Mouse (Mus musculus) spleen, postnatal 4 days (tissue): ENCODE results near the gene Gnb2.

Experiments
- DNase-seq, 2 experiments: peaks; one replicate each; pipeline ENCODE4 v3.0.0; 2022; ENCODE audit warnings: low spot score in 2 of 2

Gene Gnb2

DNA sequence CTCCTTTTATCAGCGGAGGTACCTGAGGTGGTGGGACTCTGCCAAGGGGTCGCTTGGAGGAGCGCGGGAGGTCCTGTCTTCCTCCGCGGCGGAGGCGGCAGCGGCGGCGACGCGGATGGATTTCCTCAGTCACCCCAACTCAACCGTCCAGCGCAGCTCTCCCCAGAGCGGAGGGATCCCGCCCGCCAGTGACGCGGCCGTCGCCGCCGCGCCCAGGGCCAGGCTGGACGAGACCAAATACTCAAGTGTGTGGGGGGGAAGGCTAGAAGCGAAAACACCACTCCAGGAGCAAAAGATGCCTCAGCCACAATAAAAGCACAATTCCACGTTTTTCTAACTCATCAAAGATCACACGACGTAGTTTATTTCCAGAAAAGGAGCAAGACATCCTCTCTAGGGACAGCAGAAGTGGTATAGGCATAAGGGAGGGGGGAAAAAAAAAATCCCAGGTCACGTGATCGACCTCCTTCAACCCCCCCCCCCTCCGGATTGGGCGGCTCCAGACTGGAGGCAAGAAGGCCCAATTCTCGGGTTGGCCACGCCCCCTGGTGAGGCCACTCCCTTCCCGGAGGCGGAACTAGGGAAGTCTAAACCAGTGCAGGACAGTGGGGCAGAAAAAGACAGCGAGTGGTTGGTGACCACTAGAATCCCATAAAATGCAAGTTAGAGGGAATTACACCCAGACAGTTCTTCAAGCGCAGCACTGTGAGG lies at the start of gene Gnb2, which contains the start of gene Epo:
Gene Gnb2 (minus strand): TSS at position 394 of the 711 bp plus-strand sequence.
Gene Epo (minus strand): TSS at position 126 of the 711 bp plus-strand sequence.
- peak; percentile 99 for DNase-seq

DNA sequence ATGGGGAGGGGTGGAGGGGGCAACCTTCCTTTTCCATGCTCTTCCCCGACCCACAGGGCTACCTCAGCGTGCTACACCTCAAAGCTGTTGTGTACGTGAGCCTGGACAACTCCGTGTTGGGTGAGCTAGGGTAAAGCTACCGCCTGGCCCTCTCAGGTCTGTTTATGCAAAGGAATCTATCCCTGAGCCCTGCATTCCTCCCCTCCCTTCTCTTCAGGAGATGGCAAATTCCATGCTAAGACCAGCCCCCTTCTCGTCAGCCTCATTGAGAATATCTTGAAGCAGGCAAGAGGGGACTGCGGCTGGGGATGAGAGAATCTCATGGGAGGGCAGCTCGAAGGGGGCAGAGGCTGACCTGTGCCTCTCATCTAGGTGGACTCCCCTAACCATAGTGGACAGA lies 49.4 kb upstream of the Gnb2 start:
- DNase-seq: no peak

GRCm38 (mm10) chr5:137580246-137580645 lies 46.9 kb upstream of the Gnb2 start:
- no peak for DNase-seq

- DNase-seq: no peak
Measured at GRCm38 (mm10) chr5:137574470-137574901, 41.2 kb upstream of the Gnb2 start.

DNA sequence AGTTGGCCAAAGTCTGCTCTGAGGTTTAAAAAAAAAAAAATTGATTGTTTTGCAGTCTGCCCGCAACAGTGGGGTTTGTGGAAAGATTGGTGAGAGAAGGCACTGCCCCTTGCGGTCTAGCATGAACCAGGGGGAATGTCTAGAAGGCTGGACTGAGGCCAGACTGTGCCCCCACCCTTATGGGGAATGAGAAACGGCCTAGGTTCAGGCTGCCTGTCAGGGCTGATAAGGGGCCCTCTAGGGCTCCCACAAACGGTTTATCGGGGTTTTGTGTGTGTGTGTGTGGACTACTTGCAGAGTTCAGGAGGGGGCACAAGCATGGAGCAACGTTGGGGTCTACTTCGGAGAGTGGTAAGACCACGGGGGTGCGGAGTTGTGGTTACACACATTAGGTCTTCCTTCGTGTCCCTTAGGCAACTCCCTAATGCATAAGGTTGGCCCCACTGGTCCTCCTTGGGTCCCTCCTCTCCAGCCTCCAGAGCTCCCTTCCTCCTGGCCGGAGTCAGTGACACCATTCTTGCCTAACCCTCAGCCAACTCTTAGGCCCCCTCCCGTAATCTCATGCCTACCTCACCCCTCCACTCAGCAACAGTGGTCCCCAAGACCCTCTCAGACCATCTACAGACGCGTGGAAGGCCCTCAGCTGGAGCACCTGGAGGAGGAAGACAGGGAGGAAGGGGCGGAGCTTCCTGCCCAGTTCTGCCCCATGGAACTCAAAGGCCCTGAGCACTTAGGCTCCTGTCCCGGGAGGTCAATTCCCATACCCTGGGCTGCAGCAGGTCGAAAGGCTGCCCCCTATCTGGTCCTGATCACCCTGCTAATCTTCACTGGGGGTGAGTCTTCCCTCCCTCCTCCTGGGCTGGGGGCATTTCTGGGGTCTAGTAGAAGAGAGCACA lies 37.6 kb upstream of the Gnb2 start:
- peak; percentile 77 to 79 for DNase-seq

GRCm38 (mm10) chr5:137570181-137570580 lies 36.9 kb upstream of the Gnb2 start:
- no peak for DNase-seq

GRCm38 (mm10) chr5:137569665-137570064 lies 36.4 kb upstream of the Gnb2 start, which contains the start of gene Tfr2:
Tfr2 (plus strand) TSS chr5:137569840.
- peak; percentile 87 to 90 for DNase-seq

DNA sequence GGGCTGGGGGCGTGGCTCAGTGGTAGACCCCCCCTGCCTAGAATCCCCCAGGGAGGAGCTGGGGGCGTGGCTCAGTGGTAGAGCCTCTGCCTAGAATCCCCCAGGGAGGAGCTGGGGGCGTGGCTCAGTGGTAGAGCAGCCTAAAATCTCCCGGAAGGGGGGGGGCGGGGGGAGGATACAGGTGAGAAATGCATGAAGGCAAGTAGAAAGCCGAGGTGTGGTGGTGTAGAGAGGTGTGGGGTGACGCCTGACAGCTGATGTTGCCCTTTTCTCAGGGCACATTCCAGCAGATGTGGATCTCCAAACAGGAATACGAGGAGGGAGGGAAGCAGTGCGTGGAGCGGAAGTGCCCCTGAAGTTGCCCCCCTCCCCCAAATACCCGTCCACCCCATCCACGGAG lies 35.7 kb upstream of the Gnb2 start:
- DNase-seq: peak in 1 of 2 experiments; percentile 54

DNA sequence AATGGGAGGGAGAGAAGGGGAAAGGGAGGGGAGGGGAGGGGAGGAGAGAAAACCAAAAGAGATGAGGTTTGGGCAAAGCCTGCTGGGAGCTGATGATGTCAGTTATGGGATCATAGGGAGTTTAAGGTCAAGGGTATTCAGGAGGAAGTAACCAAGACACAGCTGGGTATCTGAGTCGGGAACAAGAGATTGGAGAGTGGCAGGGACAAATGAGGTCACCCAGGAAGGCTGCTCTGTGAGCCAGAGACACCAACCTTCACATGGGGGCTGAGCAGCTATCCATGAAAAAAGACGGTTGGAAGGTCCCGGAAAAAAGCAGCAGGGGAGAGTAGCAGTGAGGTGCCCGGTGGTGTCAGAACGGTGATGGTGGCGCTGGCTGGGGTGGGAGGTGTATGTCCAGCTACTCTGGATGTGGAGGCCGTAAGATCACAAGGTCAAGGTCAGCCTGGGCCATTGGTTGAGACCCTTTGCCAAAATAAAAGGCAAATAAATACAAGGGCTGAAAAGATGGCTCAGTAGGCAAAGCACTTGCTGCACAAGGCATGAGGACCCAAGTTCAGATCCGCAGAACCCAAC lies 35.0 kb upstream of the Gnb2 start:
- DNase-seq: no peak

- peak in 1 of 2 experiments; percentile 52 for DNase-seq
Measured at GRCm38 (mm10) chr5:137566416-137566815, 33.1 kb upstream of the Gnb2 start.

DNA sequence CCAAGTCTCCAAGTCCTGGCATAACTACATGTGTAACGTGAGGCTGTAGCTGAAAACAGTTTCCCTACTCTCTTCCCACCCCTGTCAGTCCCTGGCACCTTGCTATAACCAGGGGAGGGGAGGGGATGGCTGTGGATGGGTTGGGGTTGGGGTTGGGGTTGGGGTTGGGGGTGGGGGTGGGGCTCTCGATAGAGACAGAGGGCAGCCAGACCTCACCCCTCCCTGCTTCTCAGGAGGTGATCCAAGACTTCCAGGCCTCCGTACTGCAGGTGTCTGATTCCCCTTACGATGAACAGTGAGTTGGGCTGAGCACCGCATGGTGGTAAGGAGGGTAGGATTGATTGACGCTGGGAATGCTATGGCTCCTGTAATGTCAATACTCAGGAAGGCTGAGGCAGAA lies 32.4 kb upstream of the Gnb2 start:
- DNase-seq: no peak

- no peak for DNase-seq
Measured at GRCm38 (mm10) chr5:137562965-137563364, 29.7 kb upstream of the Gnb2 start.

DNA sequence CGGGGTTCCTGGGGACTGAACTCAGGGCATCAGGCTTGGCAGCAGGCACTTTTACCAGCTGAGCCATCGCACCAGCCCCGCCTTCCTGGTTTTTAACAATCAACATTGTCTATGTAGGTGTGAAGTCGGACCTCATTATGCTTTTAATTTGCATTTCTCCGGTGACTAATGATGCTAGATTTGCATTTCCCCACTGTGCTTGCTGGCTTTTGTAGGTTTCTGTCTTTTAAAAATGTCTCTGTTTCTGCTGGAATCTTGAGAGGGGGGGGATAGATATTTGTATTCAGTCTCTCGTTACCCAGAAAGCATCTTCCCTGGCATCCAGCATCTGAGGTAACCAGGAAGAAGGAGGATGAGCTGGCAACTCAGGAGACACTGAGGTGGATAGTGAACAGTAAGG lies 28.2 kb upstream of the Gnb2 start:
- DNase-seq: no peak

DNA sequence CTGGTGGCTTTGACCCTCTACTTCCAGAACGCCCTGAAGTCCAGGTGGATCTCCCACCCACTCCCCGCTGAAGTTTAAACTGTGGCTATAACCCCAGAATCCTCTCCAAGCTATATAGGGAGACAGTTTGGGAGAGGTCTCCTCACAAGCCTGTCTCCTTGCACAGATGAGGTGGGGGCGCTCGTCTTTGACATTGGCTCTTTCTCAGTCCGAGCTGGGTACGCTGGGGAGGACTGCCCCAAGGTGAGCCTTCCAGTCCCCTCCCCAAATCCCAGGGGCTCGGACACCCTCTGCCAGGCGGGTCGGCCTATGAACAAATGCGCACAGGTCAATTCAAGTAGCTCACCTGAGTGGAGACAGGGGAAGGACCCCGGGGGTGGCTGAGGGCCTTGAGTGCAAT lies 20.6 kb upstream of the Gnb2 start:
- DNase-seq: no peak

DNA sequence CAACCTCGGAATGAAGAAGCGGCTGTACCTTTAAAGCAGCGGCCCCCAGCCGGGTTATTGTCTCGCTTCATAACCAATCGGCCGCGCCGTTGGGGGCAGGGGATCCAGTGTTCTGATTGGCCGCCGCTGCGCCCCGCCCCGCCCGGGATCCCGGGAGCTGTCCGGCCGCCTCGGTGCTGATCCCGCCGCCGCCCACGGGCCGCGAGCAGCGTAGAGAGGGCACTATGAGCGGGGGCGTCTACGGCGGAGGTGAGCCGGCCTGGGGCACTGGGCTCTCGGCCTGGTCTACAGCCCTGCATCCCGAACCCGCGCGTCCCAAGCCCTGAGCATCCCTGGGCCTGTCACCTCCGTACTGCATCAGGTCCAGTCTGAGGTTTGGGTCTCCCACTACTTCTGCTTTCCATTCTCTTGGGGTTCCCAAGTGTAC lies 20.1 kb upstream of the Gnb2 start, which contains the start of gene Actl6b:
Gene Actl6b (plus strand): TSS at position 107 of the 427 bp plus-strand sequence.
- peak; percentile 62 to 88 for DNase-seq

DNA sequence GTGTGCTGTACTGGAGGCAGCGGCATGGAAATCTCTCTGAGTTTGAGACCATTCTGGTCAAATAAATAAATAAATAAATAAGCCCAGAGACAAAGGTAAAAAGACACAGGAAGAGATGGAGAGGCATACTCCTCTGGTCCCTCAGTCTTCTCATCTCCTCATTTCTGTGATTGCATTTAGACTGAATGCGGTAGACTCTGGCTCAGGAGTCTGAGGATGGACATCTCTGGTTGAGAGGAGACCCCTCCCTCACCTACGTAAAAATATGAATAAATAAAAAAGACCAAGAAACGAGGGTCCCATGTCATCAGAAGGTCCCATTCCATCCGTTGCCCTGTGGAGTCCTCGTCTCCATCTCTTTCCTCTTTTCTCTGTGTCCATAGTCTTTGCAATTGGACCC lies 19.7 kb upstream of the Gnb2 start:
- no peak for DNase-seq

GRCm38 (mm10) chr5:137551119-137551518 lies 17.8 kb upstream of the Gnb2 start:
- DNase-seq: no peak

GRCm38 (mm10) chr5:137549840-137550239 lies 16.5 kb upstream of the Gnb2 start:
- DNase-seq: no peak

DNA sequence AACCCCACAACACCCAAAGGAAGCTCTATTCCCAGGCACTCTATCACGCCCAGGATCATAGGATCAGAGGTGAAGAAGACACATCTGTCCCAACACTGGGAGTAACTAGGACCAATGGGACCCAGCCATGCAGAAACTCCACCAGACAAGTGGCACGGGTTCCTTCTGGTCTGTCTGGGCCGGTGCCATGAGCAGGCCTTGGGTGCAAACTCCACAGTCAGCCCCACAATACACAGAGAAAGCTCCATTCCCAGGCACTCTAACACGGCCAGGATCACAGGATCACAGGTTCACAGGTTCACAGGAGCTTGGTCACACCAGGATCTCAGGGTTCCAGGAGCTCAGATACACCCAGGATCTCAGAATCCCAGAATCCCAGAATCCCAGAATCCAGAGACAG lies 12.3 kb upstream of the Gnb2 start:
- no peak for DNase-seq

DNA sequence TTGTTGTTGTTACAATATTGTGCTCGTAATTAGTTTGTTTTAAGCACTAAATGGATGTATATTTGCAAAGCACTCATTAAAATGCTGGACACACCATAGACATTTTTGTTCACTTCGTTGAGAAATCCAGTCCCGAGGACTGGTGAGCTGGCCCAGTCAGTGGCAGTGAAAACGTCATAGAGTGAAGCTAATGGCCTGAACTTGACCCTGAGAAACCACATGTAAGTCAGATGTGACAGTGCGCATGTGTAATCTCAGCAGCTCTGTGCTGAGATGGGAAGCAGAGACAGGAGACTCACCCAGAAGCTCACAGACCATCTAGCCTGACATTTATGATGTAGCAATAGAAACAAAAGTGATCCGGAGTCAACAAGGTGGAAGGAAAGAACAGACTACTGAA lies 11.6 kb upstream of the Gnb2 start:
- no peak for DNase-seq

DNA sequence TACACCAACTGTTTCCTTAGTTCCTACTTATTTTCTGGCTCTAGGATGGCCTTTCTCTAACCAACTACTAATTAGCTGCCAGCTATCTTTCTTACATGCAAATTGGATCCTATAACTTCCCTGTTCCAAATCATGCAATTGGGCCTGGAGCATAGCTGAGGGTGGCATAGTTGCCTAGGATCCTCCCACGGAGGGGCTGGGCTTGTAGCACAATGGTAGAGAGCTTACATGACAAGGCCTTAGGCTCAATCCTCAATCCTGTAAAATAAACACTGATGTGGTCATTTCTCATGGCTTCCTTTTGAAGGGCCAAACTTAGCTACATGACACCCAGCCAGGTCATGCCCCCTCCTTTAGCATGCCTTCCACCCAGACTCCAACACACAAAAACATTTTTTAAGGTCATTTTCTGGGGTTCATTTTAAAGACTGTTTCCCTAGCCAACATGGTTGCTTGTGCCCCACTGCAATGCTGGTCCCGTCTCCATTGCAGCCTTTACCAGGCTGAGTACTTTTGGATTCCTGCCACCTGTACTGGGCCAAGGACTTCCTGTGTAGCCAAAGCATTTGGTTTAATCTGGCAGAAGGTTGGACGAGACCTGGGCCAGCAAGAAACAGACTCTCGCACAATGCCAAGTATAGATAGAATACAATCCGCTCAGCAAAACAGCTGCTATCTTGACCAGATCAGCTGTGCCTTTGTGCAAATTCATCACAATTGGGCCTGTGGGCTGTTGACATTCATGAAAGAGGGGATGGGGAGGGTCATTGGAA lies 8.6 kb upstream of the Gnb2 start:
- DNase-seq: no peak
